Mouse (Mus musculus): Measurements from ENCODE around the gene Rasal2.

GRCm38 (mm10) chr1:157231016-157231415 is 181.4 kb downstream of the Rasal2 start:
- no peak for TF ChIP-seq GATA1 (IDR thresholded peaks at IDR 0.05; ENCODE audit: borderline replicate concordance, low read length)
- no peak for TF ChIP-seq FLI1 (IDR thresholded peaks at IDR 0.05; ENCODE audit: low read length)

All from megakaryocyte, embryonic 14.5 days (primary cell).